Mouse (Mus musculus) hindbrain, postnatal 0 days (tissue): ENCODE data around the gene Oasl1. TPM values are rescaled to one million over a fixed set of nuclear protein-coding genes. Genes with fewer than 3 reads are reported as not detected.

Source experiments
- ATAC-seq: fragments of 200-750 bp; cut with Nextera tagmentation; 2 replicates; pipeline ENCODE4 v1.8.0; 2017; ENCODE audit warnings: mild to moderate bottlenecking, moderate TSS enrichment, moderate library complexity
- DNase-seq: peaks from one replicate; pipeline ENCODE4 v3.0.0-alpha.2; 2015; ENCODE audit warnings: low spot score
- H3K27ac ChIP-seq: fragments of 300-500 bp; sonication (generic); 2 replicates; pipeline ENCODE4 v1.5.1; 2014; ENCODE audit warnings: mild to moderate bottlenecking
- H3K27me3 ChIP-seq: fragments of 300-500 bp; sonication (generic); 2 replicates; pipeline ENCODE4 v1.6.1; 2014; ENCODE audit warnings: low read length, mixed read lengths; ENCODE audit not compliant: insufficient read depth
- H3K36me3 ChIP-seq: fragments of 300-500 bp; sonication (generic); 2 replicates; pipeline ENCODE4 v1.6.1; 2014; ENCODE audit warnings: low read length, mixed read lengths; ENCODE audit not compliant: insufficient read depth
- H3K4me1 ChIP-seq: fragments of 300-500 bp; sonication (generic); 2 replicates; pipeline ENCODE4 v1.6.1; 2014; ENCODE audit warnings: antibody characterized with exemption, low read length, mixed read lengths; ENCODE audit not compliant: insufficient read depth
- H3K4me2 ChIP-seq: fragments of 300-500 bp; sonication (generic); 2 replicates; pipeline ENCODE4 v1.6.1; 2014; ENCODE audit warnings: low read depth, mild to moderate bottlenecking, low read length, moderate library complexity, mixed read lengths
- H3K4me3 ChIP-seq: fragments of 300-500 bp; sonication (generic); 2 replicates; pipeline ENCODE4 v1.5.1; 2014; ENCODE audit warnings: low read length
- H3K9ac ChIP-seq: fragments of 300-500 bp; sonication (generic); replicated peaks from 2 replicates; pipeline ENCODE4 v1.6.1; 2014; ENCODE audit warnings: mild to moderate bottlenecking, low read length, moderate library complexity, mixed read lengths
- H3K9me3 ChIP-seq: fragments of 300-500 bp; sonication (generic); 2 replicates; pipeline ENCODE4 v1.6.1; 2016; ENCODE audit warnings: low read length, mixed read lengths
- CTCF ChIP-seq: IDR thresholded peaks from 2 replicates; pipeline ENCODE4 v1.5.1; 2016; ENCODE audit warnings: antibody characterized with exemption, control low read depth, low read depth
- WGBS: fragments of 180-500 bp; shearing (Covaris S2); extraction: QIAGEN DNeasy Blood & Tissue Kit; methylation state at CpG from one replicate; pipeline ENCODE4 v1.1.7; 2014; 5-methylcytosine and 5-hydroxymethylcytosine counted together
- polyA plus RNA-seq: library from polyadenylated mRNA; unstranded; fragments of >200 nt; fragmentation: Nextera tagmentation; extraction: Ambion mirVana; gene quantifications from 2 replicates; pipeline ENCODE4 v1.2.1, GENCODE M21; 2015
- total RNA-seq: library from RNA; depleted of rRNA; stranded (reverse); fragments of >200 nt; gene quantifications from 2 replicates; pipeline ENCODE4 v1.2.3, GENCODE M21; 2014

The Oasl1 gene
- total and polyA plus RNA-seq, 2 experiments from 2014 or later = 0.25 to 0.63 TPM

DNA sequence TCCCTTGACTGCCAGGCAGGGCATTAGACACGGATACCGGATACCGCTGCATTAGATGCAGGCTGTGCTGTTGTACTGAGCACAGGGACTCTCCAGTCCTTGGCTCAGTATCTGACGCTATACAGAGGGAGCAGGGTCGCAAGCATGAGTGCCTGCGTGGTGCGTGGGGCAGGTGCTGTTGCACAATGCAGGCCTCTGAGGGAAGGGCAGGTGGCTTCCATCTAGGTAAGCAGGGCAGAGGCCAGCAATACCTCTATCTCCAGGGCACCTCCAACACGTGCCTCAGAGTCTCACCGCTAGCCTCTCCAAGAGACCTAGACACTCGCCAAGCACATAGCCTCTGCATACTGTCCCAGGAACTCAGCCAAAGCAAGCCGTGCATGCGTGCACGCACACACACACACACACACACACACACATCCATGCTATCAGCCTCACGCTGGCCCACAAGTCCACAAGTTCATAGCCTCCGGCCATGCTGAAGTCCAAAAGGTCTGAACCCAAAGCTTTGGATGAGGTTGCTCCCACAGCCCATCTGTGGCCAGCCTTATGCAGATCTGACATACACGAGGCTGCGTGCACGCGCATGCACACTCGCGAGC, 28.3 kb downstream of the Oasl1 start:
- DNase-seq (no peak), ATAC-seq (no peak)
- TF ChIP-seq CTCF = no peak
- 73% methylated on average over 21 of the region's 21 CpGs for WGBS
- Histone ChIP-seq H3K4me3 (no peak overlapping the region), H3K27ac (no peak overlapping the region), H3K27me3 (no peaks in the 10 kb centered on the region), H3K9ac (no peak overlapping the region), H3K9me3 (no peaks in the 10 kb centered on the region), H3K4me1 (no peaks in the 10 kb centered on the region), H3K36me3 (peaks cover 30% of the 10 kb centered on the region), H3K4me2 (no peak overlapping the region)

DNA sequence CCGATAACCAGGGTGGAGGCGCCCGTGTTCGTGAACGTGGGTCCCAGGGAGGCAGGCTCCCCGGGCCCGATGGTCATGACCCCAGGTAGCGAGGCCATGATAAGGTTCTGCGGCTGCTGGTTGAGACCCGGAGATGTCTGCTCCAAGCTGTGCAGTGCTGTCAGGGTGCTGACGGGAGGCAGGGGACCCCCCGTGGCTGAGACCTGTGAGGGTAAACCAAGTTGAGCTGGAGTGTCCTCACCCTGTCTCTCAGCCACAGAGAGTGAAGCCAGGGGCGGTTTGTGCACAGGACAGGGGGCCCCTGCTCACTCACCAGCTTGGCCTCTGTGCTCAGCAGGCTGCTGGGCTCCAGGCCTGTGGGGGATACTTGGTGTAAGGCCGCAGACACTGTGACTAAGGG, 30.3 kb downstream of the Oasl1 start:
- WGBS = 84% methylated on average over 14 of the region's 14 CpGs
- H3K27ac ChIP-seq = no peak overlapping the region
- H3K36me3 ChIP-seq = peaks cover 10% of the 10 kb centered on the region
- no peaks in the 10 kb centered on the region for H3K27me3 ChIP-seq
- no peak overlapping the region for H3K4me3 ChIP-seq
- no peak overlapping the region for H3K9ac ChIP-seq
- H3K4me2 ChIP-seq = no peak overlapping the region
- ATAC-seq (no peak), DNase-seq (no peak)
- TF ChIP-seq CTCF = no peak
- H3K4me1 ChIP-seq = no peaks in the 10 kb centered on the region
- H3K9me3 ChIP-seq = no peaks in the 10 kb centered on the region

DNA sequence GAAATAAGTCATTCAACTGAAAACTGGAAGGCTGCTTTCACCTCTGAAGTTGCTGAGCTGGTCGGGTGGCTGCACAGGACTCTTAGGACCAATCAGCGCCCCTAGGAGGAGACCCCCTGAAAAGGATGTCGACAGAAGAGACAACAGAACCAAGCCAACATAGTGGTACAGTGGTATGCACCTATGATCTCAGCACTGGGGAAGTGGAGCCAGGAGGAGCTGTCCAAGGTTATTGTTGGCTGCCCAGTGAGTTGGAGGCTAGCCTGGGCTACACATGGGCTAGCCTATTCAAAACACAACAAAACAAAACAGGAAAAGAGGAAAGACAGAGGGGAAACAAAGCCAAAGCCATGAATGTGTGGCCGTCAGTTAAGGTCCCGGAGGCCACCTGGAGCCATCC, 35.0 kb downstream of the Oasl1 start:
- H3K9ac ChIP-seq = no peak overlapping the region
- no peak overlapping the region for H3K27ac ChIP-seq
- no peak for TF ChIP-seq CTCF
- no peak for DNase-seq
- ATAC-seq = no peak
- no peaks in the 10 kb centered on the region for H3K4me1 ChIP-seq
- no peak overlapping the region for H3K4me2 ChIP-seq
- WGBS = 84% methylated on average over 5 of the region's 5 CpGs
- H3K36me3 ChIP-seq = no peaks in the 10 kb centered on the region
- H3K9me3 ChIP-seq = 0 out of 2 replicates have a peak, but pooled peaks cover 3% of the 10 kb centered on the region
- no peak overlapping the region for H3K4me3 ChIP-seq
- no peaks in the 10 kb centered on the region for H3K27me3 ChIP-seq

DNA sequence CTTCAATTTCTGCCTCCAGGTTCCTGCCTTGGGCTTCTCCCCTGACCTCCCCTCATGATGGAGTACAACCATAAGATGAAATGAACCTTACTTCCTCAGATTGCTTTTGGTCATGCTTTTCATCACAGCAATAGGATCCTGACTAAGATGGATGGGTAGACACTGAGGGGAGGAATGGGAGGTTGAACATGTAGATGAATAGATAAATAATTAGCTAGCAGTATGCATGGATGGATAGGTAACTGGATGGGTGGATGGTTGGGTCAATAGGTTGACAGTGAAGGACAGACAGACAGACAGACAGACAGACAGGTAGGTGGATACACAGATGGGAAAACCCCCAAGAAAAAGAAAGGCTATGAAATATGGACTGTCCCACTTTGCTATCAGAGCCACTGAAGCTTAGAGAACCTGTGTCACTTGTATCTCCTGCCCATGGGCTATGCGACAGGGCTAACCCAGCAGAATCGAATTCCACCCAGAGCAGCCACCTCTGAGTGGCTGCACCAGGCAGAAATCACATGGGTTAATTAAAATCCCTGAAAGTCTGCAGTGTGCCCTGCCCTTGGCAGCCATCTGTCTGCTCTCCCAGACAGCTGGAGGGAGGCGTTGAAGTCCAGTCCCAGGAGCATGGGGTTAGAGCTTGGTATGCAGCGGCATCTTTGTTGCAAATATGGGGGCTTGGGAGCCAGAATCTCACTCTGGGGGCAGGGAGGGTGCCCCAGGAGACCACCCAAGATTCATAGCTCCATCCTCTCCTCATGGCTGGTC, 38.7 kb downstream of the Oasl1 start:
- H3K4me2 ChIP-seq = no peak overlapping the region
- H3K27ac ChIP-seq = no peak overlapping the region
- WGBS = 35% methylated on average over 4 of the region's 4 CpGs
- no peaks in the 10 kb centered on the region for H3K4me1 ChIP-seq
- H3K36me3 ChIP-seq = no peaks in the 10 kb centered on the region
- H3K27me3 ChIP-seq = no peaks in the 10 kb centered on the region
- 0 out of 2 replicates have a peak, but pooled peaks have one; percentile 35 for ATAC-seq
- TF ChIP-seq CTCF = no peak
- DNase-seq = no peak
- H3K4me3 ChIP-seq = no peak overlapping the region
- H3K9me3 ChIP-seq = 0 out of 2 replicates have a peak, but pooled peaks cover 3% of the 10 kb centered on the region
- H3K9ac ChIP-seq = no peak overlapping the region

DNA sequence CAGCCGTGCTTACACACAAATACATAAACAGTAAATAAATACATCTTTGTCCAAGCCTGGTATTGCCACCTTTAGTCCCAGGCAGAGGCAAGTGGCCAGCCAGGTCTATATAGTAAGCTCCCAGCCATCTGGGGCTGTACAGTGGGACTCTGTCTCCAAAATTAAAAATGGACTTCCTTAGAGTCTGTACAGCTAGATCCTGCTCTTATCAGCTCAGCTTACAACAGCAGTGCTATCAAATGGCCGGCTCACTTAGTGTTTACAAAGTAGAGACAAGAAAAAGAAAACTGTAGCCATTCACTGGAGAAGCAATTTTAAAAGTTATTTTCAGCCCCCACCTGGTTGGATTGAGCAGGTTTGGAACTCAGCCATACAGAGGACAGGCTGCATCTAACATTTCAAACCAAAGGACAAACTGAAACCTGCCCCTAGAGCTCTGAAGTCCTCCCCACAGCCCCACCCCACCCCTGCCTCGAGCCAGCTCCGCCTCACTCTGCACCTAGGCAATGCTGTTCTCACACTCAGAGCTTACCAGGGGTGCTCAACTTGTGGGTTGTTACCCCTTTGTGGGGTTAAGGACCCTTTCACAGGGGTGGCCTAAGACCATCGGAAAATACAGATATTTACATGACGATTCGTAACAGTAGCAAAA, 41.4 kb downstream of the Oasl1 start:
- no peaks in the 10 kb centered on the region for H3K36me3 ChIP-seq
- DNase-seq = no peak
- no peak for TF ChIP-seq CTCF
- H3K4me2 ChIP-seq = no peak overlapping the region
- ATAC-seq = no peak
- H3K27me3 ChIP-seq = no peaks in the 10 kb centered on the region
- no peaks in the 10 kb centered on the region for H3K4me1 ChIP-seq
- no peak overlapping the region for H3K27ac ChIP-seq
- H3K4me3 ChIP-seq = no peak overlapping the region
- no peak overlapping the region for H3K9ac ChIP-seq
- 75% methylated on average over 7 of the region's 7 CpGs for WGBS
- no peaks in the 10 kb centered on the region for H3K9me3 ChIP-seq

DNA sequence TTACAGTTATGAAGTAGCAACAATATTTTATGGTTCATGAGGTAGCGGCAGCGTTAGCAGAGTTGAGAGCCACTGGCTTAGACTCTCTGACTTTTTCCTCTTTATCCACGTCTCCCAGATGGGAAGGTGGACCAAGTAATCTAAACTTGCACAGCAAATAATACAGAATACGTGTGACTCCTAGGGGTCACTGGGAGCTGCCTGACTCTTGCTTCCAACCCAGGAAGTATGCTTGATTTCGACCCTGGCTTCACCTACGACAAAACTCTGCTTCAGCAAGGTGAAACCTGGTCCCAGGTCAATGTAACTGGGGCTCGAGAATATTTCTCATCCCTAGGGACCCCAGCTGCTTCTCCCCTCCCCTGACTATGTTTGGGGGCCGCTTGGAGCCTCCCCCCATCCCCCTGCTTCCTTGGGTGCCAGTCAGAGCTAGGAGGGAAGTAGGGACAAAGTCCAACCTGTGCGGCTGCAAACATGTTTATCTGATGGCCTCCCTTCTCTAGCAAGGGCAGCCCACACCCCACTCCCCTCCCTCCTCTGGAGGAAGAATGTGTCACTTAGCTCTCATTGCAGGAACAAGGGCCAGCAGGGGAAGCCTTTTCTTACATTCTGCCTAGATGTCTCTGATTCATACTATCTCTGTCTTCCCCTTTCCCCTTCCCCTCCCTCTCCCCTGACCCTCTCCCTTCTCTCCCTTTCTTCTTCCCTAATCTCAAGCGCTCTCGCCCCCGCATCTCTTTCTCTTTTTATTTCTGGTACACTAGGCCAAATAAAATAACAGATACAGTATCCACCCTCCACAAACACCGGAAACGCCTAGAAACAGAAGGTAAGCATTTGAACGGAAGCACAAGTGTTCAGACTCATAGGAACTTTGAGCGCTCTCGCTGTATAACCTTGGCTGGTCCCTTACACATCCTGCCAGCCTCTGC, 42.2 kb downstream of the Oasl1 start:
- ATAC-seq (no peak), DNase-seq (no peak)
- H3K4me1 ChIP-seq = no peaks in the 10 kb centered on the region
- no peak for TF ChIP-seq CTCF
- H3K27ac ChIP-seq = no peak overlapping the region
- H3K4me2 ChIP-seq = no peak overlapping the region
- H3K27me3 ChIP-seq = no peaks in the 10 kb centered on the region
- no peaks in the 10 kb centered on the region for H3K36me3 ChIP-seq
- WGBS = 71% methylated on average over 17 of the region's 17 CpGs
- H3K9ac ChIP-seq = no peak overlapping the region
- H3K4me3 ChIP-seq = no peak overlapping the region
- no peaks in the 10 kb centered on the region for H3K9me3 ChIP-seq
